Mouse (Mus musculus) neutrophil, adult 5-6 weeks (primary cell): ENCODE data around the gene C9orf72. TPM values are rescaled to one million over a fixed set of nuclear protein-coding genes. Genes with fewer than 3 reads are reported as not detected.

Source experiments
- ATAC-seq: fragments of 151-379, 151-347 bp; 2 replicates; pipeline ENCODE4 v1.8.0; 2017; ENCODE audit warnings: mild to moderate bottlenecking, moderate TSS enrichment; ENCODE audit not compliant: insufficient number of reproducible peaks, poor library complexity, low FRiP score, severe bottlenecking; ENCODE audit errors: extremely low read depth
- total RNA-seq: library from RNA; stranded (forward); fragments of 200-1000 nt; gene quantifications from 2 replicates; pipeline ENCODE4 v1.2.3, GENCODE M21; 2017

Gene C9orf72
- total RNA-seq, 1 experiment from 2014 or later = 19.6 TPM

- no peak for ATAC-seq
These were observed 38.2 kb downstream of the C9orf72 start for GRCm38 (mm10) chr4:35187617-35188326.

- ATAC-seq = no peak
These were observed 47.9 kb downstream of the C9orf72 start for GRCm38 (mm10) chr4:35177926-35178645.

- no peak for ATAC-seq
These were observed 50.4 kb downstream of the C9orf72 start for GRCm38 (mm10) chr4:35175566-35175965.

- no peak for ATAC-seq
These were observed 52.4 kb downstream of the C9orf72 start for GRCm38 (mm10) chr4:35173551-35173950.

GRCm38 (mm10) chr4:35172471-35172870, 53.5 kb downstream of the C9orf72 start:
- ATAC-seq = no peak

GRCm38 (mm10) chr4:35169571-35170125, 56.3 kb downstream of the C9orf72 start:
- no peak for ATAC-seq

- no peak for ATAC-seq
These were observed 58.1 kb downstream of the C9orf72 start for GRCm38 (mm10) chr4:35167855-35168254.

- ATAC-seq = no peak
These were observed 60.0 kb downstream of the C9orf72 start for GRCm38 (mm10) chr4:35165947-35166346.

GRCm38 (mm10) chr4:35165275-35165674, 60.7 kb downstream of the C9orf72 start:
- ATAC-seq = no peak

- ATAC-seq = 0 out of 2 replicates have a peak, but pooled peaks have one; percentile 10
These were observed 68.2 kb downstream of the C9orf72 start for GRCm38 (mm10) chr4:35157815-35158214.

- peak; percentile 82 for ATAC-seq
These were observed 69.0 kb downstream of the C9orf72 start, which contains the start of gene Mob3b for GRCm38 (mm10) chr4:35156751-35157611. Gene Mob3b, minus strand, starts transcription at chr4:35157484.

GRCm38 (mm10) chr4:35156149-35156611, 69.8 kb downstream of the C9orf72 start:
- ATAC-seq = peak; percentile 27; the same call in 1 of the 2 replicates

- ATAC-seq = peak; percentile 37
These were observed 70.6 kb downstream of the C9orf72 start for GRCm38 (mm10) chr4:35155132-35155922.

- no peak for ATAC-seq
These were observed 71.9 kb downstream of the C9orf72 start for GRCm38 (mm10) chr4:35154051-35154450.

GRCm38 (mm10) chr4:35151756-35152155, 74.2 kb downstream of the C9orf72 start, which contains the start of gene Ifnk:
Gene Ifnk, plus strand, starts transcription at chr4:35152056.
- ATAC-seq = no peak

GRCm38 (mm10) chr4:35150706-35151105, 75.3 kb downstream of the C9orf72 start:
- no peak for ATAC-seq

- ATAC-seq = no peak
These were observed 77.6 kb downstream of the C9orf72 start for GRCm38 (mm10) chr4:35148326-35148725.

GRCm38 (mm10) chr4:35146597-35146996, 79.4 kb downstream of the C9orf72 start:
- ATAC-seq = no peak
